Mouse (Mus musculus): ENCODE measurements at regions not wholly inside any gene's neighbourhood (a gene's known extent, or its start where the extent isn't known, plus 50 kb on each side); places are given as distances from the start of the nearest gene placed in this dataset.
"Not testable (repeated sequence)": the region's sequence is repeated elsewhere in the genome, so short reads cannot be mapped to it uniquely, and the experiment has no call there.

- DNase-seq (ENCODE audit: extremely low spot score in 1 of 2, low spot score in 2 of 2): no peak
- Histone ChIP-seq H3K27ac (no peak overlapping the region), H3K4me3 (no peak overlapping the region)
- intact Hi-C loops (cut with DNase I): no loop called here
- TF ChIP-seq CTCF (IDR thresholded peaks at IDR 0.05): no peak
Measured at GRCm38 (mm10) chr13:103612720-103613332, 161.6 kb downstream of the Srek1 start.

- H3K4me3 ChIP-seq: no peak overlapping the region
- no peak for TF ChIP-seq CTCF (IDR thresholded peaks at IDR 0.05)
- no peak overlapping the region for H3K27ac ChIP-seq
- intact Hi-C loops (cut with DNase I): no loop called here
- no peak for DNase-seq (ENCODE audit: extremely low spot score in 1 of 2, low spot score in 2 of 2)
Measured at GRCm38 (mm10) chr13:103602302-103602701, 172.1 kb downstream of the Srek1 start.

- no peak for TF ChIP-seq CTCF (IDR thresholded peaks at IDR 0.05)
- no peak for DNase-seq (ENCODE audit: extremely low spot score in 1 of 2, low spot score in 2 of 2)
- Histone ChIP-seq H3K27ac (no peak overlapping the region), H3K4me3 (no peak overlapping the region)
- intact Hi-C loops (cut with DNase I): no loop called here
Measured at GRCm38 (mm10) chr13:103592371-103592770, 182.0 kb downstream of the Srek1 start.

- Histone ChIP-seq H3K4me3 (no peak overlapping the region), H3K27ac (no peak overlapping the region)
- no peak for TF ChIP-seq CTCF (IDR thresholded peaks at IDR 0.05)
- intact Hi-C loops (cut with DNase I): no loop called here
- no peak for DNase-seq (ENCODE audit: extremely low spot score in 1 of 2, low spot score in 2 of 2)
Measured at GRCm38 (mm10) chr13:103591874-103592273, 182.5 kb downstream of the Srek1 start.

GRCm38 (mm10) chr13:103591381-103591780 lies 183.0 kb downstream of the Srek1 start:
- H3K4me3 ChIP-seq; H3K27ac ChIP-seq; DNase-seq (ENCODE audit: extremely low spot score in 1 of 2, low spot score in 2 of 2); intact Hi-C loops (cut with DNase I): not testable (repeated sequence)

GRCm38 (mm10) chr13:103589646-103590045 lies 184.8 kb downstream of the Srek1 start:
- Histone ChIP-seq H3K27ac (no peak overlapping the region), H3K4me3 (no peak overlapping the region)
- intact Hi-C loops (cut with DNase I): no loop called here
- DNase-seq (ENCODE audit: extremely low spot score in 1 of 2, low spot score in 2 of 2): no peak
- no peak for TF ChIP-seq CTCF (IDR thresholded peaks at IDR 0.05)

- no peak overlapping the region for H3K27ac ChIP-seq
- TF ChIP-seq CTCF (IDR thresholded peaks at IDR 0.05): no peak
- intact Hi-C loops (cut with DNase I): no loop called here
- no peak overlapping the region for H3K4me3 ChIP-seq
- DNase-seq (ENCODE audit: extremely low spot score in 1 of 2, low spot score in 2 of 2): no peak
Measured at GRCm38 (mm10) chr13:103576856-103577255, 197.6 kb downstream of the Srek1 start.

GRCm38 (mm10) chr13:103564715-103565114 lies 209.7 kb downstream of the Srek1 start:
- Histone ChIP-seq H3K27ac (no peak overlapping the region), H3K4me3 (no peak overlapping the region)
- no peak for DNase-seq (ENCODE audit: extremely low spot score in 1 of 2, low spot score in 2 of 2)
- no peak for TF ChIP-seq CTCF (IDR thresholded peaks at IDR 0.05)
- intact Hi-C loops (cut with DNase I): no loop called here

- no peak for DNase-seq (ENCODE audit: extremely low spot score in 1 of 2, low spot score in 2 of 2)
- intact Hi-C loops (cut with DNase I): no loop called here
- H3K4me3 ChIP-seq: no peak overlapping the region
Measured at GRCm38 (mm10) chr13:103561795-103562705, 212.4 kb downstream of the Srek1 start.

GRCm38 (mm10) chr13:103558915-103559314 lies 215.5 kb downstream of the Srek1 start:
- Histone ChIP-seq H3K4me3 (no peak overlapping the region), H3K27ac (no peak overlapping the region)
- intact Hi-C loops (cut with DNase I): no loop called here
- TF ChIP-seq CTCF (IDR thresholded peaks at IDR 0.05): no peak
- no peak for DNase-seq (ENCODE audit: extremely low spot score in 1 of 2, low spot score in 2 of 2)

More at GRCm38 (mm10) chr13:103561795-103562705, 212.4 kb downstream of the Srek1 start:
- no peak for TF ChIP-seq CTCF (IDR thresholded peaks at IDR 0.05)
- H3K27ac ChIP-seq: no peak overlapping the region

GRCm38 (mm10) chr13:103539577-103539976 lies 205.3 kb upstream of the Mast4 start:
- intact Hi-C loops (cut with DNase I): no loop called here
- TF ChIP-seq CTCF (IDR thresholded peaks at IDR 0.05): no peak
- DNase-seq (ENCODE audit: extremely low spot score in 1 of 2, low spot score in 2 of 2): no peak
- no peak overlapping the region for H3K4me3 ChIP-seq
- H3K27ac ChIP-seq: no peak overlapping the region

GRCm38 (mm10) chr13:103513825-103514224 lies 179.5 kb upstream of the Mast4 start:
- no peak for DNase-seq (ENCODE audit: extremely low spot score in 1 of 2, low spot score in 2 of 2)
- Histone ChIP-seq H3K27ac (no peak overlapping the region), H3K4me3 (no peak overlapping the region)
- no peak for TF ChIP-seq CTCF (IDR thresholded peaks at IDR 0.05)
- intact Hi-C loops (cut with DNase I): no loop called here

All from left cerebral cortex, adult 2 months (tissue).